Mouse (Mus musculus): ENCODE measurements at regions not wholly inside any gene's neighbourhood (a gene's known extent, or its start where the extent isn't known, plus 50 kb on each side); places are given as distances from the start of the nearest gene placed in this dataset.

GRCm38 (mm10) chr4:80691774-80692485 is 142.0 kb upstream of the Tyrp1 start:
- DNase-seq (ENCODE audit: low spot score in 2 of 2) = no peak

GRCm38 (mm10) chr4:80712698-80713097 is 121.2 kb upstream of the Tyrp1 start:
- no peak for DNase-seq (ENCODE audit: low spot score in 2 of 2)

GRCm38 (mm10) chr4:80744975-80745734 is 88.8 kb upstream of the Tyrp1 start:
- DNase-seq (ENCODE audit: low spot score in 2 of 2) = peak; percentile 52 to 58

GRCm38 (mm10) chr4:80752259-80752658 is 81.7 kb upstream of the Tyrp1 start:
- DNase-seq (ENCODE audit: low spot score in 2 of 2) = no peak

GRCm38 (mm10) chr4:80756114-80756513 is 77.8 kb upstream of the Tyrp1 start:
- no peak for DNase-seq (ENCODE audit: low spot score in 2 of 2)

- peak in 1 of 2 experiments; percentile 19 for DNase-seq (ENCODE audit: low spot score in 2 of 2)
Measured at GRCm38 (mm10) chr4:80764024-80764423, 69.9 kb upstream of the Tyrp1 start.

- DNase-seq (ENCODE audit: low spot score in 2 of 2) = peak; percentile 31 to 81
Measured at GRCm38 (mm10) chr4:80765781-80766180, 68.1 kb upstream of the Tyrp1 start.

GRCm38 (mm10) chr4:80767447-80767846 is 66.5 kb upstream of the Tyrp1 start:
- DNase-seq (ENCODE audit: low spot score in 2 of 2) = no peak
